Mouse (Mus musculus) lung, adult 2 months (tissue): Measurements from ENCODE around the gene Guk1.

Experiments
- CTCF ChIP-seq: fragments of 200-500 bp; IDR thresholded peaks from 2 replicates; pipeline ENCODE4 v1.5.1; 2011; ENCODE audit warnings: mild to moderate bottlenecking, low read length, control low read depth; ENCODE audit not compliant: insufficient read depth
- POLR2A ChIP-seq: fragments of 200-500 bp; IDR thresholded peaks from 2 replicates; pipeline ENCODE4 v1.6.1; 2011; ENCODE audit warnings: low read depth, mild to moderate bottlenecking, control low read depth, low read length, borderline replicate concordance; ENCODE audit errors: extremely low read depth

DNA sequence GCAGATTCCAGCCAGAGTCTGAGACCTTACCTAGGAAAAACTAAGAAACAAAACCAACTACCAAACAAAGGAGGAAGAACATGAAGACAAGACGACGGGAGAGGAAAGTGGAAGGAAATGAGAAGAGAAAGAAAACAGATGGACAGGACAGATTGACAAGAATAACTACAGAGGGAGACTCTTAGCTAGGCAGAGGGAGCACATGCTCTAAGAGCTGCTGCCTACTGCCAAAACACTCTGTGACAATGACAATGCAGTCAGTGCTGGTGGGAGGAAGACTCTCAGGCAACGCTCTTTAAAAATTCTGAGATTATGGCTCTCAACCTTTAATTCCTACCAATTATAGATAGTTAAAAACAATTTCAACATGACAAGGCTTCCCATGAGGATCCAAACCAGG lies 24.9 kb upstream of the Guk1 start:
- TF ChIP-seq POLR2A: no peak
- TF ChIP-seq CTCF: no peak
